Mouse (Mus musculus) liver, embryonic 16.5 days (tissue): Measurements from ENCODE around the gene Gm38392. TPM values are rescaled to one million over a fixed set of nuclear protein-coding genes. Genes with fewer than 3 reads are reported as not detected.

Experiments
- ATAC-seq: fragments of 200-750 bp; cut with Nextera tagmentation; 2 replicates; pipeline ENCODE4 v1.8.0; 2017; ENCODE audit warnings: low read depth, mild to moderate bottlenecking, moderate number of reproducible peaks, moderate library complexity
- H3K27ac ChIP-seq: fragments of 300-500 bp; sonication (generic); 2 replicates; pipeline ENCODE4 v1.5.1; 2014; ENCODE audit warnings: mild to moderate bottlenecking, low read length
- H3K27me3 ChIP-seq: fragments of 300-500 bp; sonication (generic); 2 replicates; pipeline ENCODE4 v1.6.1; 2014; ENCODE audit warnings: low read depth, low read length, mixed read lengths; ENCODE audit not compliant: control insufficient read depth, insufficient read depth
- H3K36me3 ChIP-seq: fragments of 300-500 bp; sonication (generic); 2 replicates; pipeline ENCODE4 v1.6.1; 2014; ENCODE audit warnings: mild to moderate bottlenecking; ENCODE audit not compliant: control insufficient read depth, insufficient read depth
- H3K4me1 ChIP-seq: fragments of 300-500 bp; sonication (generic); 2 replicates; pipeline ENCODE4 v1.6.1; 2014; ENCODE audit warnings: low read depth, low read length, mixed read lengths; ENCODE audit not compliant: control insufficient read depth
- H3K4me2 ChIP-seq: fragments of 300-500 bp; sonication (generic); 2 replicates; pipeline ENCODE4 v1.6.1; 2014; ENCODE audit warnings: low read depth, low read length, mixed read lengths
- H3K4me3 ChIP-seq: fragments of 300-500 bp; sonication (generic); 2 replicates; pipeline ENCODE4 v1.5.1; 2014; ENCODE audit warnings: low read depth, mild to moderate bottlenecking, low read length
- H3K9ac ChIP-seq: fragments of 300-500 bp; sonication (generic); 2 replicates; pipeline ENCODE4 v1.6.1; 2014; ENCODE audit warnings: low read depth, low read length
- H3K9me3 ChIP-seq: fragments of 300-500 bp; sonication (generic); replicated peaks from 2 replicates; pipeline ENCODE4 v1.6.1; 2016; ENCODE audit warnings: low read length; ENCODE audit not compliant: control insufficient read depth
- WGBS: fragments of 180-500 bp; shearing (Covaris S2); extraction: QIAGEN DNeasy Blood & Tissue Kit; methylation state at CpG from one replicate; pipeline ENCODE4 v1.1.7; 2014; ENCODE audit not compliant: insufficient replicate concordance; 5-methylcytosine and 5-hydroxymethylcytosine counted together
- polyA plus RNA-seq: library from polyadenylated mRNA; unstranded; fragments of >200 nt; fragmentation: Nextera tagmentation; extraction: Ambion mirVana; gene quantifications from 2 replicates; pipeline ENCODE4 v1.2.1, GENCODE M21; 2015

Gm38392 gene
- polyA plus RNA-seq: 0.35 TPM in 1 of 2 replicates, not detected in the other

GRCm38 (mm10) chr3:88287110-88287509, at the start of gene Gm38392:
Gene Gm38392, minus strand, starts transcription at chr3:88287210.
- Histone ChIP-seq H3K4me2 (no peak within 1 kb of the TSS), H3K27ac (no peak within 1 kb of the TSS), H3K27me3 (no peaks in the 10 kb centered on the region), H3K36me3 (no peaks in the 10 kb centered on the region), H3K4me1 (no peaks in the 10 kb centered on the region), H3K9me3 (no peaks in the 10 kb centered on the region), H3K9ac (no peak within 1 kb of the TSS), H3K4me3 (no peak within 1 kb of the TSS)
- 80% methylated on average over 4 of the region's 4 CpGs for WGBS
- ATAC-seq: no peak

- Histone ChIP-seq H3K27me3 (no peaks in the 10 kb centered on the region), H3K4me3 (peak within 1 kb of the TSS; percentile 87), H3K9me3 (no peaks in the 10 kb centered on the region), H3K4me1 (peaks cover 45% of the 10 kb centered on the region), H3K27ac (peak within 1 kb of the TSS; percentile 89), H3K9ac (peak within 1 kb of the TSS; percentile 93), H3K36me3 (no peaks in the 10 kb centered on the region), H3K4me2 (peak within 1 kb of the TSS; percentile 86)
- WGBS: under 1% methylated on average over 52 of the region's 66 CpGs
- peak; percentile 88 for ATAC-seq
Measured at GRCm38 (mm10) chr3:88336058-88337013, 49.3 kb upstream of the Gm38392 start, which contains the start of the genes Tmem79 and Smg5. Gene Tmem79, minus strand, starts transcription at chr3:88336148. Gene Smg5, plus strand, starts transcription at chr3:88336260.

- Histone ChIP-seq H3K4me3 (peak overlapping the region; percentile 87), H3K36me3 (no peaks in the 10 kb centered on the region), H3K27me3 (no peaks in the 10 kb centered on the region), H3K9me3 (no peaks in the 10 kb centered on the region), H3K27ac (peak overlapping the region; percentile 89), H3K4me2 (peak overlapping the region; percentile 86), H3K4me1 (peaks cover 41% of the 10 kb centered on the region), H3K9ac (peak overlapping the region; percentile 93)
- WGBS: under 1% methylated on average over 27 of the region's 27 CpGs
- ATAC-seq: peak; percentile 23; the same call in 1 of the 2 replicates
Measured at GRCm38 (mm10) chr3:88335436-88336053, 48.5 kb upstream of the Gm38392 start.

- no peak for ATAC-seq
- peak overlapping the region; percentile 93 for H3K9ac ChIP-seq
- 27% methylated on average over 3 of the region's 3 CpGs for WGBS
- H3K9me3 ChIP-seq: no peaks in the 10 kb centered on the region
- H3K4me3 ChIP-seq: peak overlapping the region; percentile 87
- H3K27ac ChIP-seq: peak overlapping the region; percentile 89
- H3K4me2 ChIP-seq: peak overlapping the region; percentile 86
- H3K36me3 ChIP-seq: no peaks in the 10 kb centered on the region
- H3K27me3 ChIP-seq: no peaks in the 10 kb centered on the region
- H3K4me1 ChIP-seq: peaks cover 40% of the 10 kb centered on the region
Measured at GRCm38 (mm10) chr3:88334902-88335435, 48.0 kb upstream of the Gm38392 start.

- Histone ChIP-seq H3K4me2 (peak overlapping the region; percentile 86), H3K27ac (peak overlapping the region; percentile 89), H3K4me3 (peak overlapping the region; percentile 87), H3K4me1 (peaks cover 38% of the 10 kb centered on the region), H3K9ac (peak overlapping the region; percentile 93; the same call in 1 of the 2 replicates), H3K9me3 (no peaks in the 10 kb centered on the region), H3K36me3 (no peaks in the 10 kb centered on the region), H3K27me3 (no peaks in the 10 kb centered on the region)
- ATAC-seq: no peak
- WGBS: 54% methylated on average over 12 of the region's 12 CpGs
Measured at GRCm38 (mm10) chr3:88334029-88334658, 47.1 kb upstream of the Gm38392 start.

- Histone ChIP-seq H3K4me3 (no peak overlapping the region), H3K36me3 (no peaks in the 10 kb centered on the region), H3K27me3 (no peaks in the 10 kb centered on the region), H3K9ac (no peak overlapping the region), H3K4me1 (peaks cover 19% of the 10 kb centered on the region), H3K4me2 (no peak overlapping the region), H3K9me3 (no peaks in the 10 kb centered on the region), H3K27ac (no peak overlapping the region)
- no peak for ATAC-seq
- WGBS: 13% methylated on average over 2 of the region's 2 CpGs
Measured at GRCm38 (mm10) chr3:88331282-88331681, 44.3 kb upstream of the Gm38392 start.

GRCm38 (mm10) chr3:88328956-88329355, 41.9 kb upstream of the Gm38392 start:
- WGBS: 64% methylated on average over 5 of the region's 5 CpGs
- Histone ChIP-seq H3K4me2 (no peak overlapping the region), H3K9ac (no peak overlapping the region), H3K9me3 (no peaks in the 10 kb centered on the region), H3K36me3 (no peaks in the 10 kb centered on the region), H3K27me3 (no peaks in the 10 kb centered on the region), H3K27ac (no peak overlapping the region), H3K4me3 (no peak overlapping the region), H3K4me1 (peaks cover 16% of the 10 kb centered on the region)
- no peak for ATAC-seq

GRCm38 (mm10) chr3:88324951-88325405, 38.0 kb upstream of the Gm38392 start, which contains the start of gene Glmp:
Gene Glmp, plus strand, starts transcription at chr3:88325023.
- peak within 1 kb of the TSS; percentile 72 for H3K4me3 ChIP-seq
- H3K9me3 ChIP-seq: no peaks in the 10 kb centered on the region
- no peaks in the 10 kb centered on the region for H3K27me3 ChIP-seq
- ATAC-seq: peak; percentile 81
- H3K4me1 ChIP-seq: peaks cover 12% of the 10 kb centered on the region
- peak within 1 kb of the TSS; percentile 79 for H3K4me2 ChIP-seq
- H3K36me3 ChIP-seq: peaks cover 24% of the 10 kb centered on the region
- H3K27ac ChIP-seq: peak within 1 kb of the TSS; percentile 35
- H3K9ac ChIP-seq: peak within 1 kb of the TSS; percentile 76
- 2% methylated on average over 10 of the region's 10 CpGs for WGBS
